Mouse (Mus musculus) thymus, adult 2 months (tissue): ENCODE data around the gene Frrs1l. TPM values are rescaled to one million over a fixed set of nuclear protein-coding genes. Genes with fewer than 3 reads are reported as not detected.

ENCODE experiments used
- DNase-seq: peaks from one replicate; pipeline ENCODE4 v3.0.0; 2021
- H3K27ac ChIP-seq: fragments of 200-500 bp; 2 replicates; pipeline ENCODE4 v1.5.1; 2012; ENCODE audit warnings: low read length, control low read depth; ENCODE audit not compliant: control insufficient read depth, insufficient read depth
- H3K27me3 ChIP-seq: fragments of 200-500 bp; 2 replicates; pipeline ENCODE4 v1.6.1; 2012; ENCODE audit warnings: mild to moderate bottlenecking, low read length, moderate library complexity, mixed read lengths; ENCODE audit not compliant: control insufficient read depth, insufficient read depth
- H3K36me3 ChIP-seq: fragments of 200-500 bp; 2 replicates; pipeline ENCODE4 v1.6.1; 2012; ENCODE audit warnings: mild to moderate bottlenecking, low read length, moderate library complexity; ENCODE audit not compliant: control insufficient read depth, insufficient read depth
- H3K4me1 ChIP-seq: fragments of 200-500 bp; replicated peaks from 2 replicates; pipeline ENCODE4 v1.6.1; 2012; ENCODE audit warnings: low read length; ENCODE audit not compliant: control insufficient read depth, insufficient read depth
- H3K4me3 ChIP-seq: fragments of 200-500 bp; 2 replicates; pipeline ENCODE4 v1.5.1; 2012; ENCODE audit warnings: mild to moderate bottlenecking, low read length, control low read depth, moderate library complexity; ENCODE audit not compliant: control insufficient read depth, insufficient read depth
- CTCF ChIP-seq: fragments of 200-500 bp; IDR thresholded peaks from 2 replicates; pipeline ENCODE4 v1.5.1; 2012; ENCODE audit warnings: mild to moderate bottlenecking, control low read depth, low read length, moderate library complexity, borderline replicate concordance; ENCODE audit not compliant: control insufficient read depth, poor library complexity, insufficient read depth; ENCODE audit errors: extremely low read depth
- POLR2A ChIP-seq: fragments of 200-500 bp; IDR thresholded peaks from 2 replicates; pipeline ENCODE4 v1.6.1; 2012; ENCODE audit warnings: mild to moderate bottlenecking, low read length, control low read depth, moderate library complexity; ENCODE audit not compliant: control insufficient read depth, poor library complexity, insufficient read depth; ENCODE audit errors: extremely low read depth
- WGBS: fragments of 180-500 bp; shearing (Covaris S2); methylation state at CpG from one replicate; pipeline ENCODE4 v1.1.7; 2018; 5-methylcytosine and 5-hydroxymethylcytosine counted together
- polyA plus RNA-seq: library from polyadenylated mRNA; depleted of rRNA; stranded (reverse); fragments of >200 nt; gene quantifications from 2 replicates; pipeline ENCODE4 v1.2.3, GENCODE M21; 2012

Gene Frrs1l
- polyA plus RNA-seq, 1 experiment: not detected

- Histone ChIP-seq H3K4me3 (no peak overlapping the region), H3K27ac (no peak overlapping the region)
- WGBS: 83% methylated on average over 4 of the region's 4 CpGs
These were observed 45.9 kb downstream of the Frrs1l start for GRCm38 (mm10) chr4:56944286-56944685.

GRCm38 (mm10) chr4:56943258-56943657, 46.9 kb downstream of the Frrs1l start:
- 89% methylated on average over 1 of the region's 1 CpGs for WGBS
- no peak for DNase-seq

More at GRCm38 (mm10) chr4:56944286-56944685, 45.9 kb downstream of the Frrs1l start:
- TF ChIP-seq POLR2A (no peak), CTCF (no peak)
- H3K4me1 ChIP-seq: peaks cover 6% of the 10 kb centered on the region
- H3K27me3 ChIP-seq: no peaks in the 10 kb centered on the region
- H3K36me3 ChIP-seq: no peaks in the 10 kb centered on the region
- no peak for DNase-seq

GRCm38 (mm10) chr4:56942567-56942966, 47.6 kb downstream of the Frrs1l start:
- Histone ChIP-seq H3K27ac (no peak overlapping the region), H3K27me3 (no peaks in the 10 kb centered on the region), H3K36me3 (no peaks in the 10 kb centered on the region), H3K4me1 (0 out of 2 replicates have a peak, but pooled peaks cover 5% of the 10 kb centered on the region), H3K4me3 (no peak overlapping the region)
- 93% methylated on average over 1 of the region's 1 CpGs for WGBS
- no peak for DNase-seq
- TF ChIP-seq CTCF (no peak), POLR2A (no peak)

More at GRCm38 (mm10) chr4:56943258-56943657, 46.9 kb downstream of the Frrs1l start:
- Histone ChIP-seq H3K36me3 (no peaks in the 10 kb centered on the region), H3K4me1 (0 out of 2 replicates have a peak, but pooled peaks cover 5% of the 10 kb centered on the region), H3K27ac (no peak overlapping the region), H3K27me3 (no peaks in the 10 kb centered on the region), H3K4me3 (no peak overlapping the region)
- TF ChIP-seq CTCF (no peak), POLR2A (no peak)

- no peak overlapping the region for H3K27ac ChIP-seq
- TF ChIP-seq CTCF: no peak
- no peak for TF ChIP-seq POLR2A
- no peak overlapping the region for H3K4me3 ChIP-seq
- H3K36me3 ChIP-seq: no peaks in the 10 kb centered on the region
- H3K27me3 ChIP-seq: no peaks in the 10 kb centered on the region
- H3K4me1 ChIP-seq: peaks cover 13% of the 10 kb centered on the region
- no peak for DNase-seq
- 94% methylated on average over 4 of the region's 4 CpGs for WGBS
These were observed 48.7 kb downstream of the Frrs1l start for GRCm38 (mm10) chr4:56941481-56941880.

- no peak for DNase-seq
- no peak overlapping the region for H3K27ac ChIP-seq
- H3K27me3 ChIP-seq: no peaks in the 10 kb centered on the region
- no peaks in the 10 kb centered on the region for H3K36me3 ChIP-seq
- H3K4me1 ChIP-seq: peaks cover 19% of the 10 kb centered on the region
- WGBS: 60% methylated on average over 6 of the region's 6 CpGs
- TF ChIP-seq CTCF: no peak
- TF ChIP-seq POLR2A: no peak
- H3K4me3 ChIP-seq: no peak overlapping the region
These were observed 53.1 kb downstream of the Frrs1l start for GRCm38 (mm10) chr4:56937136-56937535.

- Histone ChIP-seq H3K27me3 (no peaks in the 10 kb centered on the region), H3K4me3 (no peak overlapping the region), H3K4me1 (peaks cover 24% of the 10 kb centered on the region), H3K27ac (no peak overlapping the region; the same call in 1 of the 2 replicates), H3K36me3 (no peaks in the 10 kb centered on the region)
- no CpG with 5 or more reads among the region's 1 CpGs for WGBS
- no peak for DNase-seq
- TF ChIP-seq CTCF: no peak
- TF ChIP-seq POLR2A: no peak
These were observed 54.9 kb downstream of the Frrs1l start for GRCm38 (mm10) chr4:56935327-56935726.

- no peak for TF ChIP-seq POLR2A
- no peak for TF ChIP-seq CTCF
- H3K4me1 ChIP-seq: peaks cover 24% of the 10 kb centered on the region
These were observed 57.0 kb downstream of the Frrs1l start for GRCm38 (mm10) chr4:56933154-56933553.

More at GRCm38 (mm10) chr4:56933154-56933553, 57.0 kb downstream of the Frrs1l start:
- Histone ChIP-seq H3K4me3 (no peak overlapping the region), H3K27me3 (no peaks in the 10 kb centered on the region), H3K36me3 (no peaks in the 10 kb centered on the region), H3K27ac (no peak overlapping the region)
- WGBS: 94% methylated on average over 4 of the region's 4 CpGs
- DNase-seq: no peak
